9 mouse cellular contexts compared by ENCODE assay signal in the genomic region with DNA sequence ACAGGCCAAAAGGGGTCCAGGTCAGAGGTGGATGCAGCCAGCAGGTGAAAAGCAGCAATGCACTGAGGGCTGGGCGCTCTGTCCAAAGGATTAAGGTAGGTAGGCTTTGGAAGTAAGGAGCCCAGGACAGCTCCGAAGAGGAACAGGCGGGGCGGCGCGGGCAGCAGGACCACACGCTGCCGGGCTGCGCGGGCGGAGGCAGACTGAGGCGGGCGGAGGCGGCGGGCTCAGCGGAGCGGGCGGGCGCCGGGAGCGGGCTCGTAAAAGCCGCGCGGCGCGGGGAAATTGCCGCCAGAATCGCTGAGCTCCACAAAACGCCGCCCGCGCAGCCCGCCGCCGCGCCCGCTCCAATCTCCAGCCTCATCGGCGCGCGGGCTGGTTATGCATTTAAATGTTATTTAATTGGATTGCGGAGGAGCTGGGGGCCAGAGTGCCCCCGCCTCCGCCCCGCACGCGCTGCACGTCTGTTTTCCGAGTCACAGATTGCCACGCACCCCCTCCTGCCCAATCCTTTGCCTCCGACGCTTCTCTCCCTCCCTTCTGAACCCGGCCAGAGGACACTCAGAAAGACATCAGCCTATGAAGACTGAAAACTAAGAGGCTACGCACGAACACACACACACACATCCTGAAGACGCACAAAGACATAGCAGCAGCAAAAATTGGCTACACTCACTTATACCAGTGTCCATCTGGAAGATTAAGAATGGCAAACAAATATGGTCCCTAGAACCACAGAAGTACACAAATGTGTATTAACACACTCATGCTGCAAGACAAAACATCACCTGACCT. TPM values are rescaled to one million over a fixed set of nuclear protein-coding genes. Genes with fewer than 3 reads are reported as not detected.
DNase-seq lines count a peak whose midpoint lies in the region; ATAC-seq lines count a peak whose summit lies in the region.
"Had no signal": no experiment of that assay in that cellular context is flagged by ENCODE, and none has a peak within 500 bp of the region (broad histone marks: within the 10 kb centered on the region; RNA-seq: fewer than 3 reads in every experiment).

No protein-coding gene starts in this region.

- peak overlapping the region; percentile 73 for H3K4me2 ChIP-seq in heart, embryonic 11.5 days
- H3K4me2 ChIP-seq in forebrain, embryonic 12.5 days, result peak overlapping the region; percentile 88
- H3K4me2 ChIP-seq in kidney, embryonic 16.5 days (replicated peaks; ENCODE audit: low read depth, low read length), result peak overlapping the region; percentile 82

- H3K4me1 ChIP-seq in heart, embryonic 11.5 days (ENCODE audit: control insufficient read depth, insufficient read depth, low read length), result no peaks in the 10 kb centered on the region
- H3K4me1 ChIP-seq in forebrain, embryonic 12.5 days, result peaks cover 18% of the 10 kb centered on the region
- peaks cover 11% of the 10 kb centered on the region for H3K4me1 ChIP-seq in kidney, embryonic 16.5 days (ENCODE audit: insufficient read depth, low read length)

- peak overlapping the region; percentile 47; the same call in 1 of the 2 replicates for H3K9ac ChIP-seq in heart, embryonic 11.5 days (ENCODE audit: low read depth, low read length)
- H3K9ac ChIP-seq in forebrain, embryonic 12.5 days, result peak overlapping the region; percentile 65
- H3K9ac ChIP-seq in kidney, embryonic 16.5 days (replicated peaks; ENCODE audit: low read length), result peak overlapping the region; percentile 69

- peak overlapping the region; percentile 41 for H3K4me3 ChIP-seq in heart, embryonic 11.5 days (ENCODE audit: low read depth, low read length)
- H3K4me3 ChIP-seq in forebrain, embryonic 12.5 days (replicated peaks), result peak overlapping the region; percentile 45
- peak overlapping the region; percentile 46 for H3K4me3 ChIP-seq in kidney, embryonic 16.5 days (ENCODE audit: low read length)

- no peak for DNase-seq in heart, adult 18-20 months
- DNase-seq in brain, adult 2 months (ENCODE audit: low read depth, low spot score), result peak; percentile 72
- peak; percentile 9 for DNase-seq in liver
- peak; percentile 69 for DNase-seq in retina, postnatal 1 day
- DNase-seq in natural killer cell, adult 2 months (ENCODE audit: low spot score in 2 of 2), result no peak

- no peak for ATAC-seq in heart, embryonic 11.5 days (replicated peaks; ENCODE audit: insufficient number of reproducible peaks, low FRiP score, low TSS enrichment)
- ATAC-seq in forebrain, embryonic 12.5 days (ENCODE audit: low FRiP score), result peak; percentile 86
- peak; percentile 58; the same call in 1 of the 2 replicates for ATAC-seq in kidney, embryonic 16.5 days (ENCODE audit: low FRiP score, low TSS enrichment)

- 1% methylated on average over 53 of the region's 57 CpGs for WGBS in heart, embryonic 11.5 days (ENCODE audit: insufficient replicate concordance)
- 2% methylated on average over 29 of the region's 57 CpGs for WGBS in forebrain, embryonic 12.5 days
- WGBS in kidney, embryonic 16.5 days, result under 1% methylated on average over 57 of the region's 57 CpGs

- peaks cover 61% of the 10 kb centered on the region for H3K27me3 ChIP-seq in heart, embryonic 11.5 days (ENCODE audit: control insufficient read depth, insufficient read depth, low read length)
- H3K27me3 ChIP-seq in forebrain, embryonic 12.5 days, result peaks cover 85% of the 10 kb centered on the region
- H3K27me3 ChIP-seq in kidney, embryonic 16.5 days (ENCODE audit: insufficient read depth, low read length), result peaks cover 26% of the 10 kb centered on the region
- H3K27me3 ChIP-seq: CH12.LX had no signal

- H3K27ac ChIP-seq in heart, embryonic 11.5 days (ENCODE audit: low read depth, low read length), result no peak overlapping the region
- H3K27ac ChIP-seq in forebrain, embryonic 12.5 days, result no peak overlapping the region
- H3K27ac ChIP-seq in kidney, embryonic 16.5 days (ENCODE audit: low read length), result no peak overlapping the region

- no peaks in the 10 kb centered on the region for H3K36me3 ChIP-seq in heart, embryonic 11.5 days (ENCODE audit: control insufficient read depth, insufficient read depth, low read length)
- no peaks in the 10 kb centered on the region for H3K36me3 ChIP-seq in forebrain, embryonic 12.5 days (replicated peaks)
- H3K36me3 ChIP-seq in kidney, embryonic 16.5 days (ENCODE audit: insufficient read depth, low read length), result no peaks in the 10 kb centered on the region

- H3K9me3 ChIP-seq in heart, embryonic 11.5 days (replicated peaks; ENCODE audit: control insufficient read depth, low read length), result no peaks in the 10 kb centered on the region
- H3K9me3 ChIP-seq in forebrain, embryonic 12.5 days, result no peaks in the 10 kb centered on the region
- H3K9me3 ChIP-seq in kidney, embryonic 16.5 days (ENCODE audit: low read length), result no peaks in the 10 kb centered on the region

RNA-seq across cellular contexts. Expression of gene Smug1, which starts 20.1 kb away (rescaled TPM):
- polyA plus RNA-seq in heart, embryonic 11.5 days (2014; fragmentation: Nextera tagmentation; extraction: Ambion mirVana), result 14.7 and 17.7 TPM in 2 replicates
- 10 to 100 TPM; 10.9 to 12.9 TPM for total RNA-seq in heart, adult 18-20 months (2021)
- polyA plus RNA-seq in forebrain, embryonic 12.5 days (2016; fragmentation: Nextera tagmentation; extraction: Ambion mirVana), result 24.6 and 27.4 TPM in 2 replicates
- 19.8 and 20.5 TPM in 2 replicates for polyA plus RNA-seq in kidney, embryonic 16.5 days (2015; fragmentation: Nextera tagmentation; extraction: Ambion mirVana)

Comparison
In these comparisons a context has a peak if more than half of its experiments do, and no peak if none do; other contexts are left out.
1. DNase-seq: peak in brain, adult 2 months (single experiment), liver (single experiment) and retina, postnatal 1 day (single experiment); none in heart, adult 18-20 months (0 of 2) and natural killer cell, adult 2 months (0 of 2).
2. Peak in every context shown above with its lines, with median percentiles within 50 percentile points of each other: H3K4me2 ChIP-seq, H3K4me3 ChIP-seq and H3K9ac ChIP-seq.